17 mouse cellular contexts compared by ENCODE assay signal in genomic region chr8:115081302-115082207, GRCm38 (mm10).
DNase-seq lines count a peak whose midpoint lies in the region; ATAC-seq and TF ChIP-seq lines count a peak whose summit lies in the region.
"Had no signal": no experiment of that assay in that cellular context is flagged by ENCODE, and none has a peak within 500 bp of the region (broad histone marks: within the 10 kb centered on the region; RNA-seq: fewer than 3 reads in every experiment).

No protein-coding gene starts in this region.

- no peak for TF ChIP-seq CTCF in embryonic fibroblast, embryonic 13.5 days (IDR thresholded peaks at IDR 0.05; ENCODE audit: borderline replicate concordance, insufficient read depth, low read length)

- H3K4me3 ChIP-seq in hindbrain, embryonic 16.5 days (ENCODE audit: low read length): no peak overlapping the region
- H3K4me3 ChIP-seq in hindbrain, embryonic 14.5 days (replicated peaks; ENCODE audit: low read length): no peak overlapping the region
- H3K4me3 ChIP-seq in embryonic fibroblast, embryonic 13.5 days (ENCODE audit: insufficient read depth, low read length): no peak overlapping the region
- H3K4me3 ChIP-seq: embryonic facial prominence, embryonic 13.5 days; heart, embryonic 12.5 days; hindbrain, embryonic 10.5 days; neural tube, embryonic 15.5 days had no signal

- DNase-seq in hindbrain, embryonic 14.5 days (ENCODE audit: low spot score): no peak
- DNase-seq in adrenal gland, adult 18-20 months (ENCODE audit: low spot score in 2 of 2): peak; percentile 25 to 38
- DNase-seq in adrenal gland, postnatal 14 days: peak; percentile 70
- DNase-seq in B cell, adult 2 months: no peak
- no peak for DNase-seq in embryo, embryonic 10 days (ENCODE audit: low spot score)
- DNase-seq: forebrain, postnatal 0 days; lung, postnatal 36 days; midbrain, embryonic 14.5 days; spleen, adult 18-20 months; thymus, adult 18-20 months had no signal

- H3K4me1 ChIP-seq in hindbrain, embryonic 16.5 days (ENCODE audit: control insufficient read depth, insufficient read depth, low read depth, low read length): no peaks in the 10 kb centered on the region
- no peaks in the 10 kb centered on the region for H3K4me1 ChIP-seq in hindbrain, embryonic 14.5 days (replicated peaks; ENCODE audit: control insufficient read depth, insufficient read depth, low read length)
- no peaks in the 10 kb centered on the region for H3K4me1 ChIP-seq in embryonic fibroblast, embryonic 13.5 days (ENCODE audit: control insufficient read depth, insufficient read depth, low read length)
- H3K4me1 ChIP-seq: heart, embryonic 12.5 days had no signal

- no peaks in the 10 kb centered on the region for H3K36me3 ChIP-seq in hindbrain, embryonic 16.5 days (ENCODE audit: control insufficient read depth, insufficient read depth, low read length)
- no peaks in the 10 kb centered on the region for H3K36me3 ChIP-seq in hindbrain, embryonic 14.5 days (replicated peaks; ENCODE audit: control insufficient read depth, insufficient read depth)
- H3K36me3 ChIP-seq: embryonic facial prominence, embryonic 13.5 days; heart, embryonic 12.5 days; hindbrain, embryonic 10.5 days; neural tube, embryonic 15.5 days had no signal

- no peak overlapping the region for H3K4me2 ChIP-seq in hindbrain, embryonic 16.5 days (ENCODE audit: low read length)
- no peak overlapping the region for H3K4me2 ChIP-seq in hindbrain, embryonic 14.5 days (replicated peaks)
- H3K4me2 ChIP-seq: embryonic facial prominence, embryonic 13.5 days; heart, embryonic 12.5 days; neural tube, embryonic 15.5 days had no signal

- TF ChIP-seq POLR2A in embryonic fibroblast, embryonic 13.5 days (IDR thresholded peaks at IDR 0.05; ENCODE audit: low read depth, low read length): no peak

- no peak overlapping the region for H3K27ac ChIP-seq in hindbrain, embryonic 16.5 days (ENCODE audit: low read depth, low read length)
- H3K27ac ChIP-seq in hindbrain, embryonic 14.5 days: no peak overlapping the region
- peak overlapping the region; percentile 83 for H3K27ac ChIP-seq in embryonic fibroblast, embryonic 13.5 days (ENCODE audit: insufficient read depth, low read length)
- H3K27ac ChIP-seq: embryonic facial prominence, embryonic 13.5 days; hindbrain, embryonic 10.5 days; neural tube, embryonic 15.5 days had no signal

- no peak overlapping the region for H3K9ac ChIP-seq in hindbrain, embryonic 16.5 days (ENCODE audit: low read depth, low read length)
- no peak overlapping the region for H3K9ac ChIP-seq in hindbrain, embryonic 14.5 days
- H3K9ac ChIP-seq: embryonic facial prominence, embryonic 13.5 days; forebrain, postnatal 0 days; heart, embryonic 12.5 days; neural tube, embryonic 15.5 days had no signal

- no peaks in the 10 kb centered on the region; the same call in 1 of the 2 replicates for H3K27me3 ChIP-seq in hindbrain, embryonic 16.5 days (replicated peaks; ENCODE audit: control insufficient read depth, insufficient read depth, low read length)
- H3K27me3 ChIP-seq in hindbrain, embryonic 14.5 days (ENCODE audit: control insufficient read depth, insufficient read depth, low read length): no peaks in the 10 kb centered on the region
- H3K27me3 ChIP-seq: embryonic facial prominence, embryonic 13.5 days; neural tube, embryonic 15.5 days had no signal

- peak; percentile 64 for ATAC-seq in hindbrain, embryonic 16.5 days
- ATAC-seq in hindbrain, embryonic 14.5 days (ENCODE audit: low FRiP score): no peak
- ATAC-seq in monocyte, adult 5-6 weeks (replicated peaks; ENCODE audit: insufficient number of reproducible peaks, low FRiP score, low TSS enrichment, poor library complexity, severe bottlenecking): no peak
- ATAC-seq: forebrain, postnatal 0 days had no signal

- no peaks in the 10 kb centered on the region for H3K9me3 ChIP-seq in hindbrain, embryonic 16.5 days (ENCODE audit: control insufficient read depth, low read length)
- H3K9me3 ChIP-seq in hindbrain, embryonic 14.5 days (ENCODE audit: control insufficient read depth, low read length): no peaks in the 10 kb centered on the region
- H3K9me3 ChIP-seq: embryonic facial prominence, embryonic 13.5 days; neural tube, embryonic 15.5 days had no signal

- WGBS in hindbrain, embryonic 16.5 days: 51% methylated on average over 7 of the region's 7 CpGs
- 54% methylated on average over 7 of the region's 7 CpGs for WGBS in hindbrain, embryonic 14.5 days

Comparison
In these comparisons a context has a peak if more than half of its experiments do, and no peak if none do; other contexts are left out.
1. DNase-seq: peak in adrenal gland, adult 18-20 months (2 of 2) and adrenal gland, postnatal 14 days (single experiment); none in hindbrain, embryonic 14.5 days (single experiment), B cell, adult 2 months (0 of 2) and embryo, embryonic 10 days (single experiment).